Mouse (Mus musculus): ENCODE results near the gene Pmp22.

Gene Pmp22

GRCm38 (mm10) chr11:63163986-63164682 is 35.4 kb downstream of the Pmp22 start:
- DNase-seq, result no peak

DNA sequence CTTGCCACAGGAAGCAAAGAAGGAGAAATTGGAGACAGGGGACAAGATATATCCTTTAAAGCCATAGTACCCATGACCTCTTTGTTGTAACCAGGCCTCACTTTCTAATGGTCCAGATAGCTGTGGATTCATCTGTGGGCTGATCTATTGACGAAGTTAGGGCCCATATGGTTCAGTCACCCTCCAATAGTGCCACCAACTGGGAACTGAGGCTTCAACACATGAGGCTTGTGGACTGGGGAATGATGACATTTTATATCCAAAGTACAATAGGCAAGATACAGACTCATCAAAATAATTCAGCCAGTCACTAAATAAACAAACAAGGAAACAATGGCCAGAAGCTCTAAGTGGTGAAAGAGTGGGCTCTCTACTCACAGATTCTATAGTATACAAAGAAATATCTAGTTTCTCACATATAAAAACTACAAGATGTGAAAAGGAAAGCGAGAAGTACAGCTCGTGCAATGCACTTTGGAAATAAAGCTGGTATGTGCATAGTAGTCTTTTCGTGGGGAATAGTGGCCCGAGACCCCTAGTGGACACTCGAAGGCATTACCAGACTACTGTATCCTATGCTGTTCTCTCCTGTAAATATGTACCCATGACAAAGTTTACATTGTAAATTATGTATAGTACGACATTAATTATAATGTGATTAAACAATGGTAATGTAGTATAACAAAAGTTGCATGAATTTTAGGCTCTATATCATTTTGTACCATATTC is 36.1 kb downstream of the Pmp22 start:
- DNase-seq, result no peak

DNA sequence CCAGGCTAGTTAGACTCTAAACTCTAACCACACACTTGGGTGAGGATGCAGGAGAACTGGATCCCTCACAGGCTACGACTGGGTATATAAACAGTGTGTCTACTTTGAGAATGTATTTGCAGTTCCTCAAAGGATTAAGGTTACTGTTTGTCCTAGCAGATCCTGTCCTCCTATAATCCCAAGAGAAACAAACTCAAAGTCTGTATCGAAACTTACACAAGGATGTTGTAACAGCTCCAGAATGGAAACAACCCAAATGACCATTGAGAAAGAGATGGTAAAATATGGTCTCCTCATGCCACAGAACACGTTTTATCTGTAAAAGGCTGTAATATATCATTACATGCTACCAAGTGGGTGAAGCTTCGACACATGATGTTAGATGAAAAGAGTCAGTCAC is 39.0 kb downstream of the Pmp22 start:
- no peak for DNase-seq

DNA sequence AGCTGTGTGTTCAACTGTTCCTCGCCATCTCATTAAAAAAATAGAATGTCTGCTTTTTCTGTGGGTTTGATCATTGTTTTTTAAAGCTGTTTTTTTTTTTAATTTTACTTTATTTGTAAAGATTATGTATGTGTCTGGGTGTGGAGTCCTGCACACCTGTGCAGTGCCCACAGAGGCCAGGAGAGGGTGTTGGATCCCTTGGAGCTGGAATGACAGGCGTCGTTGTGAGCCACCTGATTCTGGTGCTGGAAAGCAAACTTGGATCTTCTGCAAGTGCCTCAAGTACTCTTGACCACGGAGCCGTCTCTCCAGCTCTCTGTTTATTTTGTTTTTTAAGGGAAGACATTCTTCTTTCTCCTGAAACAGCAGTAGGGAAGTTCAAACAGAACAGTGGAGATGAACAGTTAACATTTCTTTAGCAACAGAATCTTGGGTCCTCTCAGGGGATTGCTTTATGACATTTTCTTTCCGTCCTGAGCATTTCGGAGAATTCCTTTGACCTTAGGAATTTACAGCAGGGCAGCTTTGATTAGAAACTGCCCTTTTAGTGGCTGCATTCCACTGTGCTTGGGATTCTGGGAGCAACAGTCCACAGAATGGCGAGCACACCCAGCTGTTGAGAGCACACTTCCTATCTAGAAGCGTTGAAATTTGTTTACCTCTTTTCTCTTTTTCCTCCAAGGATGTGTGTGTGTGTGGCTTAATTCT is 39.9 kb downstream of the Pmp22 start:
- DNase-seq, result no peak

DNA sequence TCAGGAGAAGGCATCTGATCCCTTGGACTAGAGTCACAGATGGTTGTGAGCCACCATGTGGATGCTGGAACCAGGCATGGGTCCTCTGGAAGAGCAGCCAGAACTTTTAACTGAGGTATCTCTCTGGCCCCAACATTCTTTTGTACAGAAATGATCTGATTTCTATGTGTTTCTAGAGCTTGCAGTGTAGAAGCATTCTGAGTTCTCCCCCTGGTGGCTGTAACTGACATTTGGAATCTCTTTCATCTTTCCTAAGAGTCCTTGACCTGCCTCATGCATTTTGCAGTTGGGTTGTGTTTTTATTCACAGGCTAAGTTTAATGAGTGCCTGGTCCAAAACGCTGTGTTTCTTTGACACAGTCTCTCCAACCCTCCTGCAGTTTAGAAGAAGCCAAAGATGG is 43.2 kb downstream of the Pmp22 start:
- no peak for DNase-seq

- DNase-seq, result peak; percentile 24
Measured at GRCm38 (mm10) chr11:63173604-63174003, 44.8 kb downstream of the Pmp22 start.

- no peak for DNase-seq
Measured at GRCm38 (mm10) chr11:63175302-63175701, 46.5 kb downstream of the Pmp22 start.

- no peak for DNase-seq
Measured at GRCm38 (mm10) chr11:63176416-63176815, 47.6 kb downstream of the Pmp22 start.

DNA sequence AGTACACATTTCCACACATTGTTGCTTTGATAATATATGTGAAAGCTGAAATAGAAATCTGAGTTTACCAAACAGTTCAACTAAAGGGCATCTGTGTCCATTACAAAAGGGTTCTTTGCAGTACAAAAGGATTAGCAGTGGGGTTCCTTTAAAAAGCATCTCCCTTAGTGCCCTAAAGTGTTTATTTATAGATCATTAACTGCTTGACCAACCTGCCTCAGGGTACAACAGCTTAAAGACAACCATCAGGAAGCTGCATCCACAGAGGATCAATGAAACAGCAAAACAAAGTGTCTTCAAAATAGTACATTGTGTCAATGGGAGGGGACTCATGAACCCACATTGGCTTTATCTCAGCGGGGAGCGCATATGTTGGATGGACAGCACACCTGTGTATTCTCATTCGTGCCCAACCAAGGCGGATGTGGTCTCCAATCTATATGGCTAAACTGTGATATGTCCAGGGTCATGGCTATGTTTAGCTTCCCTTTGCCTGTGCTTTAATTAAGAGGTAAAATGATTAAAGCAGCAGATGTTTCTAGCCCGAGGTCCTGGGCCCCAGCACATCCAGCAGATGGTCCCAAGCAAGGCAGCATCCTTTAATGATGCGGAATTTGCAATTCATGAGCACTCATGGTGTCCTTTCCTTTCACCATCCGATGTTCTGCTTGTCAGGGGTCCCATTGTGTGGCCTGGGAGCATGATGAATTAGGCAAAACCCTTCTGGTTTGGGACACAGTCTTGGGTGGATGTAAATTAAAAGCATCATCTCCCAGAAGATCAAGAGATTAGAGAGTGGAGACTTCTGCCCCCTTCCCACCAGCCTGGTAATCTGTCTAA is 51.7 kb downstream of the Pmp22 start:
- DNase-seq, result no peak

DNA sequence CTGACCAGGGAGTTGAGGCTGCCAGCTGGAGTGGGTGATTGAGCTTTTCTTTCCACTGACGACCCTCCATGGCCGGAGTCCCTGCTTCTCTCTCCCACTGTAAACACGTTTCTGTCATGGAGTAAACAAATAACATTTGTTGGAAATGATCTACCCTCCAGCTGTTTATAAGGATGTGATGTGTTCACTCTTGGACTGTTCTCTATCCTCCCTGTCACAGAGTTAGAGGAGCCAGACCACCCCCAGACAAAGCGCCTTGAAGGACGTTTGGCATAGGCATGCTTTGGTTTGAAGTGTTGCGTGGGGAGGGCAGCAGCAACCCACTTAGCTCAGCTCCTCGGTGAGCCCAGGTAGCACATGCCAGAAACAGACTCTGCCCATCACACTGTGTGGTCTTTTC is 60.0 kb downstream of the Pmp22 start:
- DNase-seq, result no peak

DNA sequence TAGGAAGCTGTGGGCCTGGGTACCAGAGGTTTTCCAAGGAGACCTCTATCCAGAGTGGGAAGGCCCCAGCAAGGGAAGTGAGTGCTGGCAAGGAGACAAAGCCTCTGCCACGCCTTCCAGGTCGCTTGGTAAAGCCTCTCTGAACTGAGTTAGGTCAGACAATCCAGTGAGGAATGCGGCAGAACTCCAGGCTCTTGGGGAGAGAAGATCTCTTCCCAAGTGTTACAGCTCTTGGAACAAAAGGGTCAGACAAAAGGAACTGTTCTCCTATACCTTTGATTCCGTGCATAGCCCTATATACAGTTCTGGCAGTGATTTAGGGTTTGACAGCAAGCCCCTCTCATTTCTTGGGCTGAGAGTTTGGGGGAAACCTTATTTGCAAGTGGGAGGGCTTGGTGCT is 69.3 kb downstream of the Pmp22 start:
- DNase-seq, result no peak

DNA sequence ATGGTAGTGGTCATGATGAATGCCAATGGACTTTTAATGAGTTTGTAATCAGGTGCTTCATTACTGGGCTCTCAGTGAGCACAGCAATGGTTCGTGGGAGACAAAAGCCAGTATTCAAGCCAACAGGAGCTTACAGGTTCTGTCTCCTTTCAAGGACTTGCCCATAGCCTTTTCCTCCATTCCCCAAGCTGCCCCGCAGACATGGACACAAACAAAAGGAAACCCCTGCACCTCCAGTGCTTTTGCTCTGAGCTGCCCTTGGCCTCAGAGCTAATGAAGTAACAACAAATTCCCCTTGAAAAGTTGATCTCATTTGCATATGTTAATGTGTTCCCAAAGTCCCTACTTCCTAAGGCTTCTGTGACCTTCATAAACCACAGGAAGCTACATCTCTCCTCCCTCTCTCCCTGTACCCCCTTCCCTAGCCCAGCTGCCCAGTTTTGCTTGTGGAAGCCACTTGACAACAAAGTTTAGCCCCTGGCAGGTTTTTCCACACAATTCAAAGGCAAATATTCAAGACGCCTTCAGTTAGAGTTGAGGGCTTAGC is 73.3 kb downstream of the Pmp22 start:
- no peak for DNase-seq

All from cerebellum, adult 8-10 months (tissue).